Mouse (Mus musculus): Measurements from ENCODE around the gene Clmn.

GRCm38 (mm10) chr12:104758066-104758465 is 106.8 kb downstream of the Clmn start:
- TF ChIP-seq POLR2A (IDR thresholded peaks at IDR 0.05; ENCODE audit: control insufficient read depth in 1 of 2, insufficient read depth in 1 of 2, low read depth in 1 of 2, low read length in 2 of 2, poor library complexity in 1 of 2) (no peak), CTCF (IDR thresholded peaks at IDR 0.05 in 2 of 3, conservative IDR thresholded peaks at IDR 0.05 in 1 of 3; ENCODE audit: control insufficient read depth in 1 of 3, insufficient read depth in 1 of 3, low read depth in 2 of 3, low read length in 3 of 3, poor library complexity in 1 of 3, severe bottlenecking in 1 of 3) (no peak), JUND (IDR thresholded peaks at IDR 0.05; ENCODE audit: low read depth, low read length) (no peak), USF1 (IDR thresholded peaks at IDR 0.05; ENCODE audit: low read depth, low read length) (no peak), RCOR1 (IDR thresholded peaks at IDR 0.05; ENCODE audit: low read depth, low read length) (no peak), MYC (IDR thresholded peaks at IDR 0.05; ENCODE audit: low read depth, low read length) (no peak), NRF1 (IDR thresholded peaks at IDR 0.05; ENCODE audit: insufficient read depth, low read depth, low read length, poor library complexity, severe bottlenecking) (no peak), MAFK (IDR thresholded peaks at IDR 0.05; ENCODE audit: borderline replicate concordance, low read depth, low read length) (no peak)
